Mouse (Mus musculus): Measurements from ENCODE around the gene Ifne. TPM values are rescaled to one million over a fixed set of nuclear protein-coding genes. Genes with fewer than 3 reads are reported as not detected.
"Not testable (repeated sequence)": the region's sequence is repeated elsewhere in the genome, so short reads cannot be mapped to it uniquely, and the experiment has no call there.

Gene Ifne
- total and polyA plus RNA-seq, 3 experiments: not detected

GRCm38 (mm10) chr4:88840058-88840457 lies 39.9 kb downstream of the Ifne start:
- H3K79me2 ChIP-seq (ENCODE audit: control insufficient read depth, insufficient read depth, low read length, poor library complexity): no peaks in the 10 kb centered on the region
- DNase-seq (ENCODE audit: low read depth, low spot score): peak; percentile 32
- no peak overlapping the region for H3K9ac ChIP-seq (ENCODE audit: control insufficient read depth, low read depth, low read length, poor library complexity, severe bottlenecking)
- no peaks in the 10 kb centered on the region for H3K9me3 ChIP-seq (replicated peaks; ENCODE audit: insufficient read depth, low read length)
- no peaks in the 10 kb centered on the region for H3K36me3 ChIP-seq (ENCODE audit: control insufficient read depth in 1 of 2, insufficient read depth in 2 of 2, low read length in 2 of 2)
- H3K27ac ChIP-seq (ENCODE audit: control insufficient read depth, low read depth, low read length): no peak overlapping the region
- H3K4me1 ChIP-seq (ENCODE audit: control insufficient read depth in 1 of 2, insufficient read depth in 2 of 2, low read length in 2 of 2): no peaks in the 10 kb centered on the region; a peak in 1 of 4 replicates
- H3K27me3 ChIP-seq (ENCODE audit: control insufficient read depth in 1 of 2, insufficient read depth in 2 of 2, low read length in 2 of 2): peaks cover 14 to 18% of the 10 kb centered on the region in 2 experiments
- no peak overlapping the region for H3K4me3 ChIP-seq (ENCODE audit: control insufficient read depth in 1 of 2, insufficient read depth in 1 of 2, low read depth in 2 of 2, low read length in 2 of 2)
- no peak for TF ChIP-seq GATA1 (IDR thresholded peaks at IDR 0.05; ENCODE audit: low read depth, low read length)

DNA sequence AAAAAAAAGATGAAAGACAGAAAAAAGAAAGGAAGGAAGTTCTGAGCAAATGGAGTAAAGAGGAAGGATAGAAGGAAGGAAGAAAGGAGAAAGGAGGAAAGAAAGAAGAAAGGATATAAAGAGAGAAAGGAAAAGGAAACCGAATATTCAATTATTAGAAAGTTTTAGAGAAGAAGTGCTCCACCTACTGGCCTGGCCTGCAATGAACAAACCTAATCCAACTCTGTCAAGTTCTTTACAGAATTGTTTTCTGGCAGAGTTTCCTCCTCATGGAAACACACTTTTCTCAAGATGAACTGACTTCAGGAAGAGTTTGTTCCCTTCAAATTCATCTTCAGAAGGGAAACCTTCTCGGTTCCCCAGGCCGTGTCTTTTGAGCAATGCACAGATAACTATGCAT lies 41.2 kb downstream of the Ifne start:
- Histone ChIP-seq H3K4me1 (ENCODE audit: control insufficient read depth in 1 of 2, insufficient read depth in 2 of 2, low read length in 2 of 2) (no peaks in the 10 kb centered on the region; a peak in 1 of 4 replicates), H3K27ac (ENCODE audit: control insufficient read depth, low read depth, low read length) (no peak overlapping the region), H3K79me2 (ENCODE audit: control insufficient read depth, insufficient read depth, low read length, poor library complexity) (no peaks in the 10 kb centered on the region), H3K9ac (ENCODE audit: control insufficient read depth, low read depth, low read length, poor library complexity, severe bottlenecking) (no peak overlapping the region), H3K4me3 (ENCODE audit: control insufficient read depth in 1 of 2, insufficient read depth in 1 of 2, low read depth in 2 of 2, low read length in 2 of 2) (no peak overlapping the region), H3K27me3 (ENCODE audit: control insufficient read depth in 1 of 2, insufficient read depth in 2 of 2, low read length in 2 of 2) (peaks cover 14 to 17% of the 10 kb centered on the region in 2 experiments), H3K36me3 (ENCODE audit: control insufficient read depth in 1 of 2, insufficient read depth in 2 of 2, low read length in 2 of 2) (no peaks in the 10 kb centered on the region), H3K9me3 (replicated peaks; ENCODE audit: insufficient read depth, low read length) (no peaks in the 10 kb centered on the region)
- TF ChIP-seq CTCF (IDR thresholded peaks at IDR 0.05 in 2 of 3, conservative IDR thresholded peaks at IDR 0.05 in 1 of 3; ENCODE audit: control insufficient read depth in 1 of 3, insufficient read depth in 1 of 3, low read depth in 2 of 3, low read length in 3 of 3, poor library complexity in 1 of 3, severe bottlenecking in 1 of 3): peak in 2 of 3 experiments; percentile 65 to 69; a peak in 4 of 6 replicates
- no peak for TF ChIP-seq CHD2 (IDR thresholded peaks at IDR 0.05; ENCODE audit: low read length)
- TF ChIP-seq SMC3 (IDR thresholded peaks at IDR 0.05; ENCODE audit: low read depth, low read length): 0 out of 2 replicates have a peak, but pooled peaks have one; percentile 12
- peak; percentile 46 for DNase-seq (ENCODE audit: low read depth, low spot score)

- H3K27ac ChIP-seq (ENCODE audit: control insufficient read depth, low read depth, low read length); H3K4me3 ChIP-seq (ENCODE audit: control insufficient read depth in 1 of 2, insufficient read depth in 1 of 2, low read depth in 2 of 2, low read length in 2 of 2); H3K9me3 ChIP-seq (replicated peaks; ENCODE audit: insufficient read depth, low read length); H3K4me1 ChIP-seq (ENCODE audit: control insufficient read depth in 1 of 2, insufficient read depth in 2 of 2, low read length in 2 of 2); H3K36me3 ChIP-seq (ENCODE audit: control insufficient read depth in 1 of 2, insufficient read depth in 2 of 2, low read length in 2 of 2); H3K79me2 ChIP-seq (ENCODE audit: control insufficient read depth, insufficient read depth, low read length, poor library complexity); DNase-seq (ENCODE audit: low read depth, low spot score); H3K9ac ChIP-seq (ENCODE audit: control insufficient read depth, low read depth, low read length, poor library complexity, severe bottlenecking): not testable (repeated sequence)
- H3K27me3 ChIP-seq (ENCODE audit: control insufficient read depth in 1 of 2, insufficient read depth in 2 of 2, low read length in 2 of 2): peaks cover 11 to 18% of the 10 kb centered on the region in 2 experiments
Observed at GRCm38 (mm10) chr4:88835225-88835624, 44.8 kb downstream of the Ifne start, which contains the start of gene Ifna5. Gene Ifna5 (plus strand): TSS chr4:88835525.

- Histone ChIP-seq H3K79me2 (ENCODE audit: control insufficient read depth, insufficient read depth, low read length, poor library complexity) (no peaks in the 10 kb centered on the region), H3K27me3 (ENCODE audit: control insufficient read depth in 1 of 2, insufficient read depth in 2 of 2, low read length in 2 of 2) (peaks cover 5 to 11% of the 10 kb centered on the region in 2 experiments), H3K9ac (ENCODE audit: control insufficient read depth, low read depth, low read length, poor library complexity, severe bottlenecking) (no peak overlapping the region), H3K9me3 (replicated peaks; ENCODE audit: insufficient read depth, low read length) (no peaks in the 10 kb centered on the region), H3K36me3 (ENCODE audit: control insufficient read depth in 1 of 2, insufficient read depth in 2 of 2, low read length in 2 of 2) (no peaks in the 10 kb centered on the region), H3K4me1 (ENCODE audit: control insufficient read depth in 1 of 2, insufficient read depth in 2 of 2, low read length in 2 of 2) (no peaks in the 10 kb centered on the region), H3K27ac (ENCODE audit: control insufficient read depth, low read depth, low read length) (no peak overlapping the region), H3K4me3 (ENCODE audit: control insufficient read depth in 1 of 2, insufficient read depth in 1 of 2, low read depth in 2 of 2, low read length in 2 of 2) (no peak overlapping the region)
- DNase-seq (ENCODE audit: low read depth, low spot score): peak; percentile 48
- no peak for TF ChIP-seq HCFC1 (IDR thresholded peaks at IDR 0.05; ENCODE audit: low read depth, low read length)
- no peak for TF ChIP-seq ZKSCAN1 (IDR thresholded peaks at IDR 0.05; ENCODE audit: low read depth, low read length)
- peak; percentile 38 for TF ChIP-seq RAD21 (IDR thresholded peaks at IDR 0.05; ENCODE audit: low read depth, low read length)
- TF ChIP-seq ETS1 (IDR thresholded peaks at IDR 0.05; ENCODE audit: low read depth, low read length): 0 out of 2 replicates have a peak, but pooled peaks have one; percentile 9
- peak; percentile 27 for TF ChIP-seq SMC3 (IDR thresholded peaks at IDR 0.05; ENCODE audit: low read depth, low read length)
- TF ChIP-seq UBTF (IDR thresholded peaks at IDR 0.05; ENCODE audit: borderline replicate concordance, insufficient read depth, low read depth, low read length): no peak
- TF ChIP-seq CTCF (IDR thresholded peaks at IDR 0.05 in 2 of 3, conservative IDR thresholded peaks at IDR 0.05 in 1 of 3; ENCODE audit: control insufficient read depth in 1 of 3, insufficient read depth in 1 of 3, low read depth in 2 of 3, low read length in 3 of 3, poor library complexity in 1 of 3, severe bottlenecking in 1 of 3): peak in 2 of 3 experiments; percentile 57 to 76; a peak in 4 of 6 replicates
- TF ChIP-seq NELFE (IDR thresholded peaks at IDR 0.05; ENCODE audit: low read depth, low read length): no peak
- TF ChIP-seq MYC (IDR thresholded peaks at IDR 0.05; ENCODE audit: low read depth, low read length): no peak
- TF ChIP-seq USF2 (IDR thresholded peaks at IDR 0.05; ENCODE audit: borderline replicate concordance in 1 of 2, insufficient read depth in 1 of 2, low read depth in 1 of 2, low read length in 2 of 2): no peak
- TF ChIP-seq MXI1 (IDR thresholded peaks at IDR 0.05; ENCODE audit: low read depth, low read length): no peak
- no peak for TF ChIP-seq GATA1 (IDR thresholded peaks at IDR 0.05; ENCODE audit: low read depth, low read length)
- peak; percentile 83 for TF ChIP-seq ZNF384 (IDR thresholded peaks at IDR 0.05; ENCODE audit: low read depth, low read length)
- TF ChIP-seq JUND (IDR thresholded peaks at IDR 0.05; ENCODE audit: low read depth, low read length): peak; percentile 50; the same call in 1 of the 2 replicates
- TF ChIP-seq CHD1 (IDR thresholded peaks at IDR 0.05; ENCODE audit: low read depth, low read length): no peak
- no peak for TF ChIP-seq ELF1 (IDR thresholded peaks at IDR 0.05; ENCODE audit: low read depth, low read length)
- no peak for TF ChIP-seq POLR2AphosphoS5 (IDR thresholded peaks at IDR 0.05; ENCODE audit: borderline replicate concordance, low read depth, low read length)
Observed at GRCm38 (mm10) chr4:88830523-88830922, 49.5 kb downstream of the Ifne start.
